Mouse (Mus musculus): ENCODE data around the gene Tmem98. TPM values are rescaled to one million over a fixed set of nuclear protein-coding genes. Genes with fewer than 3 reads are reported as not detected.

Gene Tmem98
- polyA plus RNA-seq, 1 experiment: 43.1 TPM

DNA sequence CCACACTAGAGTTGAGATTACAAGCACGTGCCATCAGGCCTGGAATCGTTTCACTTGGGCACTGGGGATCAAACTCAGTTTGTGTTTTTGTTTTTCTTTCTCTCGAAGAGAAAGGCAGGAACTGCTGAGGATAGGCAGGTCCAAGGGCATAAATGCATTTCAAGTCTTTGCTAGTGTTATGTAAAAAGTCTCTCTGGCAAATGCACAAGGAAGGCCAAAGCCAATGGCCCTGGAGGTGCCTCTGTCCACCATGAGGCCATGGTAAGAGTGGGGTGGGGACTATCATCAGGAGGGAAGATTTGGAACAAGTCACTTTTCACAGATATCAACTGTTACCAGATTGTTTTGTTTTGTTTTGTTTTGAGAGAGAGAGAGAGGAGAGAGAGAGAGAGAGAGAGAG lies 36.1 kb downstream of the Tmem98 start:
- H3K27ac ChIP-seq (ENCODE audit: insufficient read depth, low read length): no peak overlapping the region

DNA sequence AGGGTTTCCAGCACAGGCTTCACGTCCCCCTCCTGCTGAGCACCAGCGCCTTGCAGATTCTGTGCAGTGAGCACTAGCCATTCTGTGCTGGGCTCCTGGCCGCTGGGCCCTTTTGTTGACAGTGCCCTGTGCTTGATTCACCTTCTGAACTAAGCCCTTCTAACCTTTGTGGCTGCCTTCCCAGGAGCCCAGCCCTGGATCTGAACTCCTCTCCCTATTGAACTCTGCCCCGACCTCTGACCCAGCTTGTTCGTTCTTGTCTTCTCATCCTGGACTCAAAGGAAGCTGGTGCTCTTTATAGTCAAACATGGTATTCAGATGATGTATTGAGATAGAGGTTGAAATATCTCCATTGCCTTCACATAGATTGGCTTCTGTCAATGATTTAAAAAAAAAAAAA lies 38.2 kb downstream of the Tmem98 start:
- Histone ChIP-seq H3K4me3 (ENCODE audit: insufficient read depth, low read length) (no peak overlapping the region), H3K4me1 (ENCODE audit: control insufficient read depth, insufficient read depth, low read length) (no peaks in the 10 kb centered on the region), H3K27ac (ENCODE audit: insufficient read depth, low read length) (no peak overlapping the region)
- TF ChIP-seq POLR2A (IDR thresholded peaks at IDR 0.05; ENCODE audit: low read depth, low read length) (no peak), CTCF (IDR thresholded peaks at IDR 0.05; ENCODE audit: borderline replicate concordance, insufficient read depth, low read length) (no peak)

More for the DNA sequence above, 36.1 kb downstream of the Tmem98 start:
- H3K4me1 ChIP-seq (ENCODE audit: control insufficient read depth, insufficient read depth, low read length): no peaks in the 10 kb centered on the region
- TF ChIP-seq POLR2A (IDR thresholded peaks at IDR 0.05; ENCODE audit: low read depth, low read length): no peak
- no peak for TF ChIP-seq CTCF (IDR thresholded peaks at IDR 0.05; ENCODE audit: borderline replicate concordance, insufficient read depth, low read length)
- no peak overlapping the region for H3K4me3 ChIP-seq (ENCODE audit: insufficient read depth, low read length)

DNA sequence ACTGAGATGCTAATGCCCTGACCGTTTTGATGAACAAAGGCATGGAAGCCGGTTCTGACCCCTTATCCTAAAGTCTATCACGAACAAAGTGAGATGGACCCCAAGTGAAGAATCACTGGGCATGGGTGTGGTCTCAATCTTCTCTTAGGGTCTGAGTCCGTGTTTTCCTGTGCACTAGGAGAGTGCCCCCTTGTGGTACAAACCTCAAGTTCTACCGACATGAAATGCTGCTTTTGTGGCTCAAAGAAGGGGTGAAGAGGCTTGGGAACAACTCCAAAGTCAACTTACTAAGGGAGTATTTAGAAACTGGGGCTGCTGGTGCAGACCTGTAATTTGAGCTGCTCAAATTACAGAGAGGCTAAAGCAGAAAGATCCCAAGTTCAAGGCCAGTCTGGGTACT lies 41.9 kb downstream of the Tmem98 start:
- H3K4me1 ChIP-seq (ENCODE audit: control insufficient read depth, insufficient read depth, low read length): no peaks in the 10 kb centered on the region
- no peak for TF ChIP-seq CTCF (IDR thresholded peaks at IDR 0.05; ENCODE audit: borderline replicate concordance, insufficient read depth, low read length)
- TF ChIP-seq POLR2A (IDR thresholded peaks at IDR 0.05; ENCODE audit: low read depth, low read length): no peak
- H3K4me3 ChIP-seq (ENCODE audit: insufficient read depth, low read length): no peak overlapping the region
- H3K27ac ChIP-seq (ENCODE audit: insufficient read depth, low read length): no peak overlapping the region

DNA sequence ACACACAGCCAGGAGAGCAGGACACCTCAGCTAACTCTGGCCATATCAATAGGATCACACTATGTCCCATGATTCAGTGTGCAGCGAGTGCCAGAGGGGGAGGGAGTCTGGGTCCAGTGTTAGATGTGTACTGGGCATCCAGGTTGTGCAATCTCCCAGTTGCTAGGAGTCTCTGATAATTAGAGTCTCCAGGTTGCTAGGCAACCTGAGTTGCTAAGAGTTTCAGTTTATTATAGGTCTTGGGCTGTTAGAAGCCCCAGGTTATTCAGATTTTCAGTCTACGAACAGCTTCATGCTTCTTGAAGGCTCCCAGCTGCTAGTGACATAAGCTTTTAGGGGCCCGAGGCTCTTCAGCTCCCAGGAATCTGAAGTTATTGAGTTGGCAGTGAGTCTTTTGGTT lies 43.0 kb downstream of the Tmem98 start:
- H3K4me1 ChIP-seq (ENCODE audit: control insufficient read depth, insufficient read depth, low read length): no peaks in the 10 kb centered on the region
- H3K4me3 ChIP-seq (ENCODE audit: insufficient read depth, low read length): no peak overlapping the region
- no peak for TF ChIP-seq CTCF (IDR thresholded peaks at IDR 0.05; ENCODE audit: borderline replicate concordance, insufficient read depth, low read length)
- TF ChIP-seq POLR2A (IDR thresholded peaks at IDR 0.05; ENCODE audit: low read depth, low read length): no peak
- no peak overlapping the region for H3K27ac ChIP-seq (ENCODE audit: insufficient read depth, low read length)

DNA sequence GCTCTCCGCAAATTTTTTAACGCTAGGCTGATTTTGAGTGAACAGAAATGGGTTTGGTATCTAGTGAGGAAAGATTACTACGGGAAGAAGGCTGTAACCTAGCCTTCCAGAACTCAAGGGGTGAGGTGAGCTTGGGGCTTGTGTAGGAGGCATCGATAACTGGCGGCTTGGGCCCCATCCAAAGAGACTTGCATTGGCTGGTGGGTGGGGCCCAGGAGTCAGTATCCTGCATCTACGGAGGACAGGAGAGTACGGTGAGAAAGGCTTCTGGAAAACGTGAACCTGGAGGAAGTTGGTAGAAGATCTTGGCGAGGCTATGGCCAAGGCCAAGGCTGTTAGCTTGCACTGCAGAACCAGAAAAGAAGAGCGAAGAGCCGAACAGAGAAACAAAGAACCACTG lies 44.5 kb downstream of the Tmem98 start:
- Histone ChIP-seq H3K4me1 (ENCODE audit: control insufficient read depth, insufficient read depth, low read length) (no peaks in the 10 kb centered on the region), H3K4me3 (ENCODE audit: insufficient read depth, low read length) (no peak overlapping the region), H3K27ac (ENCODE audit: insufficient read depth, low read length) (no peak overlapping the region)
- TF ChIP-seq CTCF (IDR thresholded peaks at IDR 0.05; ENCODE audit: borderline replicate concordance, insufficient read depth, low read length) (no peak), POLR2A (IDR thresholded peaks at IDR 0.05; ENCODE audit: low read depth, low read length) (no peak)

DNA sequence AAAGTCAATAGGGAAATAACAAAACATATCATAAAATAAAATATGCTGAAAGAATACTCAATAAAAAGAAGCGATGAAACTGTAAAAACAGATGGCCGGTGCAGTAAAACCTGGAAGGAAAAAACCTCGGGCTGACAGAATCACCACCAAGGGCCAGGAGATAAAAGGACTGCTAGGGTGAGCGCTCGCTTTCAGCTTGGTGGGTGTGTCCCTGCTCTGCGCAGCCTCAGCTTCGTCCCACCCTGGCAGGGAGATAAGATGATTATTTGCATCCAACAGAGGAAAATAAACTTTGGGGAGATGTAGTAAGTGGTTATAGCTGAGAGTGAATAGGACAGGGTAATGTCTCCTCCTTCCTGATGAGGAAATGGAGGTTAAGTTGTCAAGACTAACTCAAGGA lies 44.9 kb downstream of the Tmem98 start:
- Histone ChIP-seq H3K27ac (ENCODE audit: insufficient read depth, low read length) (no peak overlapping the region), H3K4me3 (ENCODE audit: insufficient read depth, low read length) (no peak overlapping the region), H3K4me1 (ENCODE audit: control insufficient read depth, insufficient read depth, low read length) (no peaks in the 10 kb centered on the region)
- TF ChIP-seq CTCF (IDR thresholded peaks at IDR 0.05; ENCODE audit: borderline replicate concordance, insufficient read depth, low read length): no peak
- no peak for TF ChIP-seq POLR2A (IDR thresholded peaks at IDR 0.05; ENCODE audit: low read depth, low read length)

DNA sequence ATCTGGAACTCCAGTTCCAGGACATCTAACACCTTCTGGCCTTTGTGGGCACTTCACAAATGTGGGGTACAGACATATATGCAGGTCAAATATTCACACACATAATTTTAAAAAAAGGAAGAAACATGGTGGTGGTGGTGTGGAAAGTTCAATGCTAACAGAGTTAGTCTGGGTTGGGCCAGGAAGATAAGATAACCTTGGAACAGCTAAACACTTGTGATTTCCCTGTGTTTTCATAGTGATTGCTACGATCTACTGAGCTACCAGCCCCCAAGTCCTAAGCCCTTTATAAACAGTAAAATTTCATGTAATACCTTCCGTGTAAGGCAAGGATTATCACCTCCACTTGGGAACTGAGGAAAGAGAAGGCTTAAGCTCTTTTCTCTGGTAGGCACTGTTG lies 46.9 kb downstream of the Tmem98 start:
- Histone ChIP-seq H3K4me1 (ENCODE audit: control insufficient read depth, insufficient read depth, low read length) (no peaks in the 10 kb centered on the region), H3K4me3 (ENCODE audit: insufficient read depth, low read length) (no peak overlapping the region), H3K27ac (ENCODE audit: insufficient read depth, low read length) (no peak overlapping the region)
- TF ChIP-seq POLR2A (IDR thresholded peaks at IDR 0.05; ENCODE audit: low read depth, low read length) (no peak), CTCF (IDR thresholded peaks at IDR 0.05; ENCODE audit: borderline replicate concordance, insufficient read depth, low read length) (no peak)

DNA sequence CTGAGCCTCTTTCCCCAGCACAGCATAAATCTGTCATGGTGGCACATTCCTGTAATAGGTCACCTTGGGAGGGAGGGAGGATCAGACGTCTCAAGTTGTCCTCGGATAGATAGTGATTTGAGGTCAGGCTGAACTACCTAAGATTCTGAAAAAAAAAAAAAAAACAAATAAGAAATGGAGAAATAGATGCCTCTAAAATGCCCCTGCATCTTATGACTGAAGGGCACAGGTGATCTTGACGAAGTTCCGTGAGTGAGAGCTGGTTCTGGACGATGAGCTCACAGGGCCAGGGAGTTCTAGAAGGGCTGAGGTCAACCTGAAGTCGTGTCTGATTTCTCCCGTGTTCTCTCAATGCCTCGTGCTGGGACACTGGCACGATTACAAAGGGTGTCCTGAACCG lies 48.1 kb downstream of the Tmem98 start, which contains the start of gene Spaca3:
TSS of gene Spaca3 (plus strand) at position 301 of the 400 bp plus-strand sequence.
- TF ChIP-seq POLR2A (IDR thresholded peaks at IDR 0.05; ENCODE audit: low read depth, low read length) (no peak), CTCF (IDR thresholded peaks at IDR 0.05; ENCODE audit: borderline replicate concordance, insufficient read depth, low read length) (no peak)
- no peaks in the 10 kb centered on the region for H3K4me1 ChIP-seq (ENCODE audit: control insufficient read depth, insufficient read depth, low read length)
- H3K4me3 ChIP-seq (ENCODE audit: insufficient read depth, low read length): no peak within 1 kb of the TSS
- no peak within 1 kb of the TSS for H3K27ac ChIP-seq (ENCODE audit: insufficient read depth, low read length)

DNA sequence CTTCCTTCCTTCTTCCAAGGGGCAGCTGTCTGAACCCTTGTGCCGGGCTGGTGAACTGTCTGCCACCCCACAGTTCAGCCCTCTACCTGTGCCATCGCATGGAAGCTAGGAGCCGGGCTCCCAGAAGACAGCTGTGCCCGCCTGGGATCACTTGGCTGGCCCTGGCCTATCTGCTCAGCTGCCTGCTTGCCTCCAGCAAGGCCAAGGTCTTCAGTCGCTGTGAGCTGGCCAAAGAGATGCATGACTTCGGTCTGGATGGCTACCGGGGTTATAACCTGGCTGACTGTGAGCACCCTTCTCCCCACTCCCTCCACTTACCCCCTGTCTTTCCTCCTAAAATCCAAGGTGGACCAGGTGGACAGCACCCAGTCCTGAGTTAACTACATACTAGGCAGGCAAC lies 53.0 kb downstream of the Tmem98 start:
- H3K4me1 ChIP-seq (ENCODE audit: control insufficient read depth, insufficient read depth, low read length): no peaks in the 10 kb centered on the region
- no peak overlapping the region for H3K27ac ChIP-seq (ENCODE audit: insufficient read depth, low read length)
- TF ChIP-seq CTCF (IDR thresholded peaks at IDR 0.05; ENCODE audit: borderline replicate concordance, insufficient read depth, low read length) (no peak), POLR2A (IDR thresholded peaks at IDR 0.05; ENCODE audit: low read depth, low read length) (no peak)
- H3K4me3 ChIP-seq (ENCODE audit: insufficient read depth, low read length): no peak overlapping the region

DNA sequence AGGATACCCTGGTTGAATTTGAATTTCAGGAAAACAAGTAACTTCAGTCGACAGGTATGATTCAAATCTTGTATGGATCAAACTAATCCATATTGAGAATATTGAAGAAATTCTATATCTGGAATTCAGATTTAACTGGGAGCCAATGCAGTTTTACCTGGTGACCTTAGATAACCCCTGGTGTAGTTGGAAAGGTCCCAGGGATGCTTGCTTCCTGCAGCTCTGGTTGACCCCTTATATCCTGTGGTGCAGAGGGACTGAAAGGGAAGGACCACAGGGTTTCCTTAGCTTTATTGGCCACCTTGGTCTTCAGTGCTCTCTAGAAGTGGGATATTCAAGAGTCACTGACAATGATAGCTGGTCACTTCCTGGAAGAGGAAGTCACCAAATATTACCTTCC lies 58.1 kb downstream of the Tmem98 start:
- Histone ChIP-seq H3K4me1 (ENCODE audit: control insufficient read depth, insufficient read depth, low read length) (peaks cover 4% of the 10 kb centered on the region; the same call in 1 of the 2 replicates), H3K27ac (ENCODE audit: insufficient read depth, low read length) (no peak overlapping the region), H3K4me3 (ENCODE audit: insufficient read depth, low read length) (no peak overlapping the region)
- TF ChIP-seq POLR2A (IDR thresholded peaks at IDR 0.05; ENCODE audit: low read depth, low read length): no peak
- TF ChIP-seq CTCF (IDR thresholded peaks at IDR 0.05; ENCODE audit: borderline replicate concordance, insufficient read depth, low read length): no peak

Other genes with a start within 250 kb of the Tmem98 start
- gene Myo1d, start 30.1 kb upstream of the Tmem98 start, polyA plus RNA-seq (2011; ENCODE audit: insufficient read length, low read depth, missing spikeins): 29.5 and 30.6 TPM in 2 replicates
- gene Spaca3, start 48.2 kb downstream of the Tmem98 start, polyA plus RNA-seq (2011; ENCODE audit: insufficient read length, low read depth, missing spikeins): not detected in 2 replicates